Mouse (Mus musculus): ENCODE measurements at regions not wholly inside any gene's neighbourhood (a gene's known extent, or its start where the extent isn't known, plus 50 kb on each side); places are given as distances from the start of the nearest gene placed in this dataset.

DNA sequence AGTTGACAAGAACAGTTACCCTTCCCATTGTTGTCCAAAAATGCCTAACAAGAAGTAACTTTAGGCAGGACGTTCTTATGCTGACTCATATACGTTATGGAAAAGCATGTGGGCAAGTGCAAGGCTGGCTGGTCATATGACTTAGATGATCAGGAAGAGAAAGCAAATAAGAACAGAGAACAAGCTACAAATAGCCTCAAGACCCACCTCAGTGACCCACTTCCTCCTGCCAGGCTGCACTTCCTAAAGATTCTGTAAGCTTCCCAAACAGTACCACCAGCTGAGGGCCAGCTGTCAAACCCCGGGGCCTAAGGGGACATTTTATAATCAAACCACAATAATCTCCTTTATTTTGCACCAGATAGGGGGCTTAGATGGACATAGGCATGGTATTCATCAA is 628.9 kb upstream of the Gm19410 start:
- H3K36me3 ChIP-seq (ENCODE audit: control insufficient read depth, insufficient read depth, low read length) = no peaks in the 10 kb centered on the region
- no peak overlapping the region for H3K4me2 ChIP-seq (ENCODE audit: low read depth, low read length, severe bottlenecking)
- 83% methylated on average over 3 of the region's 3 CpGs for WGBS
- no peaks in the 10 kb centered on the region for H3K27me3 ChIP-seq (ENCODE audit: control insufficient read depth, insufficient read depth, low read length)
- no peak for ATAC-seq (replicated peaks; ENCODE audit: low FRiP score)
- DNase-seq (ENCODE audit: low spot score) = no peak
- no peak overlapping the region for H3K9ac ChIP-seq (ENCODE audit: low read length)
- H3K9me3 ChIP-seq (ENCODE audit: control insufficient read depth, low read length) = no peaks in the 10 kb centered on the region
- H3K27ac ChIP-seq (ENCODE audit: low read depth, low read length) = no peak overlapping the region
- H3K4me1 ChIP-seq (replicated peaks; ENCODE audit: control insufficient read depth, insufficient read depth, low read length) = no peaks in the 10 kb centered on the region
- H3K4me3 ChIP-seq (ENCODE audit: low read depth, low read length) = no peak overlapping the region

DNA sequence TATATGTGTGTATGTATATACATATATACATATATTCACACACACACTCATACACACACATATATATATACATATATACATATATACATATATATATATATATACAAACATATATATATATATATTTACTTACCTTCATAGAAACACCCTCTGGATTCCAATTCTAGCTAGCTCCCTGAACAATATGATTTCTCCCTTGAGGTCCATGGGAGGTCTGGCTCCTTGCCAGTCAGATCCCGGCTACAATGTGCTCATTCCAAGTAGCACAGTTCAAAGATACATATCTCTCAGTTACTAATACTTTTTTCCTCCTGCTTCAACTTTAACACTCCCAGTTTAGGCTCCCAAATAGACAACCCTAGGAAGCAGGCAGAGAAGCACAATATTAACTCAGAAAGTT is 624.8 kb upstream of the Gm19410 start:
- WGBS = 76% methylated on average over 1 of the region's 1 CpGs
- Histone ChIP-seq H3K27ac (ENCODE audit: low read depth, low read length) (no peak overlapping the region), H3K4me1 (replicated peaks; ENCODE audit: control insufficient read depth, insufficient read depth, low read length) (0 out of 2 replicates have a peak, but pooled peaks cover 3% of the 10 kb centered on the region), H3K9ac (ENCODE audit: low read length) (no peak overlapping the region), H3K27me3 (ENCODE audit: control insufficient read depth, insufficient read depth, low read length) (no peaks in the 10 kb centered on the region), H3K4me3 (ENCODE audit: low read depth, low read length) (no peak overlapping the region), H3K9me3 (ENCODE audit: control insufficient read depth, low read length) (no peaks in the 10 kb centered on the region), H3K36me3 (ENCODE audit: control insufficient read depth, insufficient read depth, low read length) (no peaks in the 10 kb centered on the region), H3K4me2 (ENCODE audit: low read depth, low read length, severe bottlenecking) (no peak overlapping the region)
- DNase-seq (ENCODE audit: low spot score) = no peak
- ATAC-seq (replicated peaks; ENCODE audit: low FRiP score) = no peak

DNA sequence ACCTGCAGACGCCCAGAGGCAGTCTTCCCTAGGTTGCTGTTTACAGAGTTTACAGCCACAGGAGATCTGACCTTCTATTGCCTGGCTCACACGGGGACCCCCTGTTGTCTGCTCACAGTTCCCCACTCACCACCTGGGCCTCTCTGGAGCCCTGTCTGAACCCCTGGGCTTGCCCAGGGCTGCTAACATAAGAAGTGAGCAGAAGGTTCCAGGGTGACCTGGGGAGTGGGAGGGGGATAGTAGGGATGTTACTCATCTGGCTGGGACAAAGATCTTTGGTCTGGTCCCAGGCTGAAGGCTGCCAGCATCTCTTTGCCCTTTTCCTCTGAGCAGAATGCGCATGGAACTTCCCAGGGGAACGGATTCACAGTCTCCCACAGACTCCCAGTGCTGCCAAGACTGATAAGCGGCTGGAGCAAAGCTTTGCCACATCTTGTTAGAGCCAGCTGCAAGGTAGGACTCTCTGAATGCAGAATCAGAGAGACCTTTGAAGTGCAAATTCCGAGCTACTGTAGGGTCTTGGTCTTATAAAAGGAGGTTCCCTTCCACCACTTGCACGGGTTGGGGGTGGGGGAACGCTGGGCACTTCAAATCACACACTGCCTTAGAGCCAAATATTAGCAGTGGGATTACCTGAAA is 622.5 kb upstream of the Gm19410 start:
- no peaks in the 10 kb centered on the region for H3K27me3 ChIP-seq (ENCODE audit: control insufficient read depth, insufficient read depth, low read length)
- DNase-seq (ENCODE audit: low spot score) = no peak

DNA sequence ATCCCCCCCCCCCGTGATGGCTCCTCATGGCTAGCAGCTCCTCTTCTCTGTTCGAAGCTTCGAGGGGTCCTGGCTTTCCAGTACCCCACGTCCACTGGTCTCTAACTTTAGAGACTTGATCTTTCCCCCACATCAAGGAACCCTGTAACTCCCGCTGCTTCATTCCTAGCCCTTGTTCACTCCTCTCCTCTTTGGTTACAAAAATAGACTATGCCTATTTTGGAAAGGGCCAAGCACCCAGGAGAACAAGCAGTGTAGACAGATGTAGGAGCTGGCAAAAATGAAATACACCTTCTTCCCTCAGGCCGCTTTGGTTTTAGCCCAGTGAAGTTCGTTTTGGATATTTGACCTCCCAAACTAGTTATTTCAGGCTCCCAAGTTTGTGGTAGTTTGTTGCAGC is 621.9 kb upstream of the Gm19410 start:
- Histone ChIP-seq H3K9me3 (ENCODE audit: control insufficient read depth, low read length) (no peaks in the 10 kb centered on the region), H3K27ac (ENCODE audit: low read depth, low read length) (no peak overlapping the region), H3K27me3 (ENCODE audit: control insufficient read depth, insufficient read depth, low read length) (no peaks in the 10 kb centered on the region), H3K4me2 (ENCODE audit: low read depth, low read length, severe bottlenecking) (no peak overlapping the region), H3K4me1 (replicated peaks; ENCODE audit: control insufficient read depth, insufficient read depth, low read length) (0 out of 2 replicates have a peak, but pooled peaks cover 3% of the 10 kb centered on the region), H3K36me3 (ENCODE audit: control insufficient read depth, insufficient read depth, low read length) (no peaks in the 10 kb centered on the region), H3K9ac (ENCODE audit: low read length) (no peak overlapping the region), H3K4me3 (ENCODE audit: low read depth, low read length) (no peak overlapping the region)
- 64% methylated on average over 7 of the region's 7 CpGs for WGBS
- DNase-seq (ENCODE audit: low spot score) = no peak
- no peak for ATAC-seq (replicated peaks; ENCODE audit: low FRiP score)

More for the DNA sequence above, 622.5 kb upstream of the Gm19410 start:
- Histone ChIP-seq H3K9me3 (ENCODE audit: control insufficient read depth, low read length) (no peaks in the 10 kb centered on the region), H3K4me3 (ENCODE audit: low read depth, low read length) (no peak overlapping the region), H3K4me1 (replicated peaks; ENCODE audit: control insufficient read depth, insufficient read depth, low read length) (0 out of 2 replicates have a peak, but pooled peaks cover 3% of the 10 kb centered on the region), H3K36me3 (ENCODE audit: control insufficient read depth, insufficient read depth, low read length) (no peaks in the 10 kb centered on the region), H3K4me2 (ENCODE audit: low read depth, low read length, severe bottlenecking) (no peak overlapping the region), H3K9ac (ENCODE audit: low read length) (no peak overlapping the region), H3K27ac (ENCODE audit: low read depth, low read length) (no peak overlapping the region)
- no peak for ATAC-seq (replicated peaks; ENCODE audit: low FRiP score)
- 33% methylated on average over 8 of the region's 8 CpGs for WGBS

DNA sequence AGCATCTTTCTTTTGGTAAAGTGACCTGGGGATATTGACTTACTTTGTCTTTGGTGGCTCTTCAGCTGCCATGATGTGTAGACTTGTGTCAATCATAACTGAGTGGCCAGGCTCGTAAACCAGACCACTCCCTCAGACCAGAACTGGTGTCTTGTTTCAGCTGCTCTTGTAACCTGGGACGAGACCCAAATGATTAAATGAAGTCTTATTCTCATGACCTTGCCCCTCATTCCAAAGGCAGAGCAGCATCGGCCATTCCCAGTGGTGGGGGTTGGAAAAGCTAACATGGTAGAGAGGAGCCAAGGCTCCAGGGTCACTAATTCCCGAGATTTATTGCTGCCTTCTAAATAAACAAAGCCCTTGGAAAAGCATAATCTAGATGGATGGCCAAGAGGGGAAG is 621.2 kb upstream of the Gm19410 start:
- Histone ChIP-seq H3K27ac (ENCODE audit: low read depth, low read length) (no peak overlapping the region), H3K4me1 (replicated peaks; ENCODE audit: control insufficient read depth, insufficient read depth, low read length) (0 out of 2 replicates have a peak, but pooled peaks cover 3% of the 10 kb centered on the region), H3K9ac (ENCODE audit: low read length) (no peak overlapping the region), H3K9me3 (ENCODE audit: control insufficient read depth, low read length) (no peaks in the 10 kb centered on the region), H3K36me3 (ENCODE audit: control insufficient read depth, insufficient read depth, low read length) (no peaks in the 10 kb centered on the region), H3K4me3 (ENCODE audit: low read depth, low read length) (no peak overlapping the region), H3K4me2 (ENCODE audit: low read depth, low read length, severe bottlenecking) (no peak overlapping the region), H3K27me3 (ENCODE audit: control insufficient read depth, insufficient read depth, low read length) (no peaks in the 10 kb centered on the region)
- WGBS = 84% methylated on average over 4 of the region's 4 CpGs
- DNase-seq (ENCODE audit: low spot score) = no peak
- no peak for ATAC-seq (replicated peaks; ENCODE audit: low FRiP score)

DNA sequence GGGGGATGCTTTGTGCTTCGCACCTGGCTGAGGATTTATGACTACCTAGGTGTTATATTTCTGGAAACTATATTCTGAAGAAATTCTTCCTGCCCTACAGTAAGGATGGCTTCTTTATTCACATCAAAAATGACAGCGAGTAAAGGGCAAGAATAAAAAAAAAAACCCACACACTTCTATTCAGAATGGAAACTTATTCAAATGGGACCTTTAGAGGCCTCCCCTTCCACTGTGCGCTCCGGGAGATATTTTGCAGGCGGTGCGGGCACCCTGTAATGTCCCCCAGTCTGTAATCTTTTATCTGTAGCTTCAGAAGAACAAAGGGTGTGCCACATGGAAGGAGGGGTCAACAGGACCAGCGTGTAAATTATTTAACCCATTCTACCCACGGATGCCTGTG is 618.1 kb upstream of the Gm19410 start:
- Histone ChIP-seq H3K9ac (ENCODE audit: low read length) (no peak overlapping the region), H3K27ac (ENCODE audit: low read depth, low read length) (no peak overlapping the region), H3K9me3 (ENCODE audit: control insufficient read depth, low read length) (no peaks in the 10 kb centered on the region), H3K4me3 (ENCODE audit: low read depth, low read length) (no peak overlapping the region), H3K27me3 (ENCODE audit: control insufficient read depth, insufficient read depth, low read length) (no peaks in the 10 kb centered on the region), H3K4me1 (replicated peaks; ENCODE audit: control insufficient read depth, insufficient read depth, low read length) (0 out of 2 replicates have a peak, but pooled peaks cover 3% of the 10 kb centered on the region), H3K36me3 (ENCODE audit: control insufficient read depth, insufficient read depth, low read length) (no peaks in the 10 kb centered on the region), H3K4me2 (ENCODE audit: low read depth, low read length, severe bottlenecking) (no peak overlapping the region)
- WGBS = 89% methylated on average over 8 of the region's 8 CpGs
- no peak for DNase-seq (ENCODE audit: low spot score)
- ATAC-seq (replicated peaks; ENCODE audit: low FRiP score) = no peak

DNA sequence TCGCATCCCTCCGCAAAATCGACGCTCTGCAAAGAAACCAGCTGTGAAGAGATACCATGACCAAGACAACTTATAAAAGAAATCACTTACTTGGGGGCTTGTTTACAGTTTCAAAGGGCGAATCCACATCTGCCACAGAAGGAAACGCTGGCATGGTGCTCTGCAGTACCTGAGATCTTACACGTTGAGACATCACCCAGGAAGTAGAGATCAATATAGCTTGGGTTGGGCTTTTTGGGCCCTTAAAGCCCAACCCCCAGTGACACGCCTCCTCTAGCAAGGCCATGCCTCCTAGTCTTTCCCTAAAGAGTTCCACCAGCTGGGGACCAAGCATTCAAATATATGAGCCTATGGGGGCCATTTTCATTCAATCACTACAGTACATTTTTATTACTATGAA is 617.6 kb upstream of the Gm19410 start:
- no peaks in the 10 kb centered on the region for H3K27me3 ChIP-seq (ENCODE audit: control insufficient read depth, insufficient read depth, low read length)
- 0 out of 2 replicates have a peak, but pooled peaks cover 2% of the 10 kb centered on the region for H3K4me1 ChIP-seq (replicated peaks; ENCODE audit: control insufficient read depth, insufficient read depth, low read length)
- ATAC-seq (replicated peaks; ENCODE audit: low FRiP score) (no peak), DNase-seq (ENCODE audit: low spot score) (no peak)
- H3K9ac ChIP-seq (ENCODE audit: low read length) = no peak overlapping the region
- WGBS = 92% methylated on average over 8 of the region's 8 CpGs
- H3K4me3 ChIP-seq (ENCODE audit: low read depth, low read length) = no peak overlapping the region
- no peak overlapping the region for H3K27ac ChIP-seq (ENCODE audit: low read depth, low read length)
- no peak overlapping the region for H3K4me2 ChIP-seq (ENCODE audit: low read depth, low read length, severe bottlenecking)
- H3K36me3 ChIP-seq (ENCODE audit: control insufficient read depth, insufficient read depth, low read length) = no peaks in the 10 kb centered on the region
- no peaks in the 10 kb centered on the region for H3K9me3 ChIP-seq (ENCODE audit: control insufficient read depth, low read length)

DNA sequence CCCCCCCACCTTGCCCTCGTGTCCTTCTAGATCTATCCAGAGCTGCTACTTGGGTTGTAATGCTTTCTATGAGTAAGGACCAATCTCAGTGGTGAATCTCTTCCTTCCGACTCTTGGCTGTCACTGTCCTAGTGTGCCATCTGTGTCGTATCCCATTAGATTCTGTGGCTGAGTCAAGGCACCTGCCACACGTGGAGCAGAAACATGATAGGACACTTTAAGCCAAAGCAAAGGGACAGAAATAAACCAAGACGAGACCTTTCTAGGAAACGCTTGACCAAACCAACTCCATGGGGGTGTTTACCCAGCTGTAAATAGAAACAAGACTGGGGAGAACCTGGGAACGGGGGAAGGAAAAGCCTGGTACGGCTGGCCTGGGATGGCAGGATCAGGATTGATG is 613.0 kb upstream of the Gm19410 start:
- Histone ChIP-seq H3K27ac (ENCODE audit: low read depth, low read length) (no peak overlapping the region), H3K4me3 (ENCODE audit: low read depth, low read length) (no peak overlapping the region), H3K9ac (ENCODE audit: low read length) (no peak overlapping the region), H3K36me3 (ENCODE audit: control insufficient read depth, insufficient read depth, low read length) (no peaks in the 10 kb centered on the region), H3K9me3 (ENCODE audit: control insufficient read depth, low read length) (no peaks in the 10 kb centered on the region), H3K4me2 (ENCODE audit: low read depth, low read length, severe bottlenecking) (no peak overlapping the region), H3K4me1 (replicated peaks; ENCODE audit: control insufficient read depth, insufficient read depth, low read length) (no peaks in the 10 kb centered on the region), H3K27me3 (ENCODE audit: control insufficient read depth, insufficient read depth, low read length) (no peaks in the 10 kb centered on the region)
- DNase-seq (ENCODE audit: low spot score) (no peak), ATAC-seq (replicated peaks; ENCODE audit: low FRiP score) (no peak)
- WGBS = 81% methylated on average over 7 of the region's 8 CpGs

DNA sequence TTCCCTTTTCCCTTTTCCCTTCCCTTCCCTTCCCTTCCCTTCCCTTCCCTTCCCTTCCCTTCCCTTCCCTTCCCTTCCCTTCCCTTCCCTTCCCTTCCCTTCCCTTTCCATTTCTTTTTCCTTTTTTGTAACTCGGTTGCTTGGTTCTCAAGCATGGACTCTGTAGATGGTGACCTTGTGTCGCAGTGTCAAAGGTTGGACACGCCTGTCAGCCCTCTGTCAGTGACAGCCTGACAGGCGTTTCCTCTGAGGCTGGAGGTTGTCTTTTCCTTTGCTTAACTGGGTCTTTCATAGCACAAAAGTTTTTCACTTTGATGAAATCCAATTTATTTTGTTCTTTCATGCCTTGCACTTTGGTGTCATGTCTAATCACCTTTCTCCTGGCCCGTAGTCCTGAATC is 609.3 kb upstream of the Gm19410 start:
- no peaks in the 10 kb centered on the region for H3K9me3 ChIP-seq (ENCODE audit: control insufficient read depth, low read length)
- H3K9ac ChIP-seq (ENCODE audit: low read length) = no peak overlapping the region
- no peaks in the 10 kb centered on the region for H3K27me3 ChIP-seq (ENCODE audit: control insufficient read depth, insufficient read depth, low read length)
- whole genome bisulfite sequencing = 38% methylated on average over 5 of the region's 5 CpGs
- no peaks in the 10 kb centered on the region for H3K36me3 ChIP-seq (ENCODE audit: control insufficient read depth, insufficient read depth, low read length)
- no peak overlapping the region for H3K4me2 ChIP-seq (ENCODE audit: low read depth, low read length, severe bottlenecking)
- no peak overlapping the region for H3K27ac ChIP-seq (ENCODE audit: low read depth, low read length)
- H3K4me3 ChIP-seq (ENCODE audit: low read depth, low read length) = no peak overlapping the region
- ATAC-seq (replicated peaks; ENCODE audit: low FRiP score) (no peak), DNase-seq (ENCODE audit: low spot score) (no peak)
- H3K4me1 ChIP-seq (replicated peaks; ENCODE audit: control insufficient read depth, insufficient read depth, low read length) = no peaks in the 10 kb centered on the region
